Mouse (Mus musculus) heart, adult 8-10 months (tissue): ENCODE measurements around the gene Olfr199. TPM values are rescaled to one million over a fixed set of nuclear protein-coding genes. Genes with fewer than 3 reads are reported as not detected.
"Not testable (repeated sequence)": the region's sequence is repeated elsewhere in the genome, so short reads cannot be mapped to it uniquely, and the experiment has no call there.

Source experiments
- DNase-seq: peaks from one replicate; pipeline ENCODE4 v3.0.0; 2022; ENCODE audit warnings: low spot score
- total RNA-seq, 4 experiments: library from RNA; stranded (reverse); gene quantifications; 2 replicates each; pipeline ENCODE4 v1.2.4; 2022

Olfr199 gene
- not detected for total RNA-seq

DNA sequence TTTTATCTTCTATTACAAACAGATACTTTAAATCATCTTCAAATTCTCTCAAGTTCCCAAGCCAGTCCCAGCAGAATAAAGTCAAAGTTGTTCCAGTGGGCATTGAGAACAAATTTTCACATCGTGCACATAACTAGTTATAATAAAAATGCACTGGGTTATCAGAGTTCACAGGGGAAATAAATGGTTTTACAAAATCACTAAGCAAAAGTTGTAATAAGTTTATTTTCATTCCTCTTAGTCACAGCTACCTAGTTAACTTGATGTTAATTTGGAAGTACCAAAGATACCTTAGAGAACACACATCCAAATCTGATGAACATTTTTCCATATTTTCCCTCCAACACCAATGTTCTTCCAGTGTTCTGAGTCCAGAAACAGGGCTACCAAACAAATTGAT lies at the start of gene Olfr199:
Olfr199 (minus strand) TSS at position 101 of the 400 bp plus-strand sequence.
- not testable (repeated sequence) for DNase-seq

GRCm38 (mm10) chr16:59269097-59269496 lies 49.5 kb upstream of the Olfr199 start:
- DNase-seq, result not testable (repeated sequence)

DNA sequence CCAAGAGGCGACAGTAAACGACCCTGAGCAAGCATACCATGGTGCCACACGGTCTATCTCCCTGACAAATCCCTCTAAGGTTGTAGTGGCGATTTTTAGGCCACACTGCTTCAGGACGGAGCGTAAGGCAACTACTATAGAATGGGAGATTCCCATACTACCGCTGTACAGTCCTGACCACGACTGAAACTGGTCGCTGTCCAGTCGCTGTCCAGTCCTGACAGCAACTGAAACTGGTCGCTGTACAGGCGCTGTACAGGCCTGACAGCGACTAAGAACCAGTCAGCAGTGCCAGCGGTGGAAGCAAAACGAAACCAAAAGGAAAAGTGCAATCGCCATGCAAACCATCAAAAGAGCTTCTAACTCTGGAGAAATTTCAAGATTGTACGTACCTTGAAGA lies 30.1 kb upstream of the Olfr199 start:
- DNase-seq, result no peak

- not testable (repeated sequence) for DNase-seq
These were observed 1.7 kb downstream of the Olfr199 start for GRCm38 (mm10) chr16:59217861-59218260.

DNA sequence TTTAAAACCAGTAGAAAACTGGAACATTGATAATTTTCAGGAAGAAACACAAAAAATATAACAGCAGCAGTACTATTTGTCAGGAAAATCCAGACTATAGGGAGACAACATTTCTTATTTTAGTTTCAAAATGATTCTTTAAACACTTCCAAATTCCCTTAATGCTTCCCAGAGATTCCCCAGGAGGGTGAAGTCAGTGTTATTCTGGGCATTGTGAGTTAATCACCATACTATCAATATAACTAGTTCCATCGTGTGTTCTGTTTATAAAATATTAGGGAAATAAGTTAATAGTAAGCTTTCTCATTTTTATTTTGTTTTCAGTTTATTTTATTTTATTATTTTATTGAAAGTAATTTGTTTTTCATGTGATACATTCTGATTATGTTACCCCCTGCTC lies 16.1 kb downstream of the Olfr199 start, which contains the start of gene Olfr198:
Olfr198 (minus strand) TSS at position 101 of the 400 bp plus-strand sequence.
- not testable (repeated sequence) for DNase-seq

DNA sequence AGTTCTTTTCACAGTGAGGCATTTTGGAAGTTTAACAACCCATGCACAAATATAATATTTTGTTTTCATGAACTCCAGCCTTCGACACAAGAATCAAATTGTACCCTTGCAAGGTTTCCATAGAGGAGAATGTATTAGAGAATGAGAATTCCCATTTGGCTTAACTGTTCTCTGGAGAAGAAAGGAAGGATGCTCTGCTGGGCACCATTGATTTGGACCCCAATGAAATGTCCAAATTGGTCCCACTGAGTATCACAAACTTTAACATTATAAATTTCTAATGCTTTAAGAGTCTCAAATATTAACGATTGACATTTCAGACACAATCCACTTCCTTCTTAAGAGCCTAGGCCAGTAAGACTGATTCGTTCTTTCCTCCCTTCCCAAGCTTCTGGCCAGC lies 49.2 kb downstream of the Olfr199 start, which contains the start of gene Olfr196:
Olfr196 (minus strand) TSS at position 101 of the 400 bp plus-strand sequence.
- DNase-seq, result no peak

Other genes starting within 250 kb of the Olfr199 start
- gene Olfr183, start 224.4 kb downstream of the Olfr199 start, total RNA-seq, result not detected
- not detected for gene Olfr186, start 189.5 kb downstream of the Olfr199 start, total RNA-seq
- gene Olfr187, start 180.0 kb downstream of the Olfr199 start, total RNA-seq, result not detected
- gene Olfr190, start 141.8 kb downstream of the Olfr199 start, total RNA-seq, result not detected
- not detected for gene Olfr191, start 129.9 kb downstream of the Olfr199 start, total RNA-seq
- not detected for gene Olfr193, start 107.9 kb downstream of the Olfr199 start, total RNA-seq
- gene Olfr194, start 98.7 kb downstream of the Olfr199 start, total RNA-seq, result not detected
- not detected for gene Olfr195, start 72.7 kb downstream of the Olfr199 start, total RNA-seq
- gene Olfr196, start 49.3 kb downstream of the Olfr199 start, total RNA-seq, result not detected
- not detected for gene Olfr198, start 16.2 kb downstream of the Olfr199 start, total RNA-seq
- not detected for gene Olfr201, start 52.9 kb upstream of the Olfr199 start, total RNA-seq
- not detected for gene Olfr202, start 67.0 kb upstream of the Olfr199 start, total RNA-seq
- not detected for gene Olfr203, start 79.1 kb upstream of the Olfr199 start, total RNA-seq
- not detected for gene Olfr204, start 98.5 kb upstream of the Olfr199 start, total RNA-seq
- gene Olfr205, start 111.4 kb upstream of the Olfr199 start, total RNA-seq, result not detected
- not detected for gene Olfr206, start 129.5 kb upstream of the Olfr199 start, total RNA-seq
- gene Olfr209, start 144.2 kb upstream of the Olfr199 start, total RNA-seq, result not detected
- under 1 TPM in 2 of 4 experiments, not detected in 2; 0.12 to 0.13 TPM for gene Gabrr3, start 187.6 kb upstream of the Olfr199 start, total RNA-seq